Mouse (Mus musculus): ENCODE data around the gene Kif6. TPM values are rescaled to one million over a fixed set of nuclear protein-coding genes. Genes with fewer than 3 reads are reported as not detected.

Gene Kif6
- total and polyA plus RNA-seq, 3 experiments, result 0.11 TPM; not detected in 2

GRCm38 (mm10) chr17:49741172-49741571, 126.2 kb downstream of the Kif6 start:
- no peak overlapping the region for H3K4me3 ChIP-seq (ENCODE audit: low read depth, low read length)
- ATAC-seq (ENCODE audit: extremely low read depth, insufficient number of reproducible peaks, low FRiP score, poor library complexity, severe bottlenecking), result no peak

GRCm38 (mm10) chr17:49741927-49742326, 127.0 kb downstream of the Kif6 start:
- Histone ChIP-seq H3K4me1 (ENCODE audit: insufficient read depth, low read depth, low read length) (no peaks in the 10 kb centered on the region), H3K27me3 (ENCODE audit: insufficient read depth, low read length) (no peaks in the 10 kb centered on the region), H3K9me3 (replicated peaks) (peaks cover 69% of the 10 kb centered on the region), H3K4me3 (ENCODE audit: low read depth, low read length) (no peak overlapping the region), H3K36me3 (replicated peaks) (no peaks in the 10 kb centered on the region)
- DNase-seq (ENCODE audit: low spot score) (no peak), ATAC-seq (ENCODE audit: extremely low read depth, insufficient number of reproducible peaks, low FRiP score, poor library complexity, severe bottlenecking) (no peak)
- TF ChIP-seq TAL1 (conservative IDR thresholded peaks at IDR 0.05; ENCODE audit: low read depth, low read length) (no peak), GATA2 (IDR thresholded peaks at IDR 0.05; ENCODE audit: borderline replicate concordance, low read depth, low read length) (no peak), POLR2AphosphoS5 (IDR thresholded peaks at IDR 0.05; ENCODE audit: insufficient replicate concordance, low read depth, low read length) (no peak), CTCF (IDR thresholded peaks at IDR 0.05; ENCODE audit: low read depth, low read length) (no peak), GATA1 (IDR thresholded peaks at IDR 0.05; ENCODE audit: borderline replicate concordance, low read length) (no peak)

More at GRCm38 (mm10) chr17:49741172-49741571, 126.2 kb downstream of the Kif6 start:
- Histone ChIP-seq H3K36me3 (replicated peaks) (no peaks in the 10 kb centered on the region), H3K27me3 (ENCODE audit: insufficient read depth, low read length) (no peaks in the 10 kb centered on the region), H3K4me1 (ENCODE audit: insufficient read depth, low read depth, low read length) (no peaks in the 10 kb centered on the region), H3K9me3 (replicated peaks) (peaks cover 72% of the 10 kb centered on the region)
- DNase-seq (ENCODE audit: low spot score), result no peak
- no peak for TF ChIP-seq GATA1 (IDR thresholded peaks at IDR 0.05; ENCODE audit: borderline replicate concordance, low read length)
- no peak for TF ChIP-seq CTCF (IDR thresholded peaks at IDR 0.05; ENCODE audit: low read depth, low read length)
- no peak for TF ChIP-seq TAL1 (conservative IDR thresholded peaks at IDR 0.05; ENCODE audit: low read depth, low read length)
- no peak for TF ChIP-seq POLR2AphosphoS5 (IDR thresholded peaks at IDR 0.05; ENCODE audit: insufficient replicate concordance, low read depth, low read length)
- TF ChIP-seq GATA2 (IDR thresholded peaks at IDR 0.05; ENCODE audit: borderline replicate concordance, low read depth, low read length), result no peak

GRCm38 (mm10) chr17:49743580-49744463, 128.9 kb downstream of the Kif6 start:
- Histone ChIP-seq H3K36me3 (replicated peaks) (no peaks in the 10 kb centered on the region), H3K27me3 (ENCODE audit: insufficient read depth, low read length) (no peaks in the 10 kb centered on the region), H3K4me1 (ENCODE audit: insufficient read depth, low read depth, low read length) (no peaks in the 10 kb centered on the region), H3K9me3 (replicated peaks) (peaks cover 66% of the 10 kb centered on the region), H3K4me3 (ENCODE audit: low read depth, low read length) (no peak overlapping the region)
- DNase-seq (ENCODE audit: low spot score) (no peak), ATAC-seq (ENCODE audit: extremely low read depth, insufficient number of reproducible peaks, low FRiP score, poor library complexity, severe bottlenecking) (no peak)
- no peak for TF ChIP-seq TAL1 (conservative IDR thresholded peaks at IDR 0.05; ENCODE audit: low read depth, low read length)
- TF ChIP-seq POLR2AphosphoS5 (IDR thresholded peaks at IDR 0.05; ENCODE audit: insufficient replicate concordance, low read depth, low read length), result no peak
- no peak for TF ChIP-seq CTCF (IDR thresholded peaks at IDR 0.05; ENCODE audit: low read depth, low read length)
- TF ChIP-seq GATA2 (IDR thresholded peaks at IDR 0.05; ENCODE audit: borderline replicate concordance, low read depth, low read length), result no peak
- no peak for TF ChIP-seq GATA1 (IDR thresholded peaks at IDR 0.05; ENCODE audit: borderline replicate concordance, low read length)

- Histone ChIP-seq H3K36me3 (replicated peaks) (no peaks in the 10 kb centered on the region), H3K9me3 (replicated peaks) (peaks cover 51% of the 10 kb centered on the region), H3K4me3 (ENCODE audit: low read depth, low read length) (no peak overlapping the region), H3K4me1 (ENCODE audit: insufficient read depth, low read depth, low read length) (no peaks in the 10 kb centered on the region), H3K27me3 (ENCODE audit: insufficient read depth, low read length) (no peaks in the 10 kb centered on the region)
- ATAC-seq (ENCODE audit: extremely low read depth, insufficient number of reproducible peaks, low FRiP score, poor library complexity, severe bottlenecking), result no peak
- TF ChIP-seq GATA2 (IDR thresholded peaks at IDR 0.05; ENCODE audit: borderline replicate concordance, low read depth, low read length), result no peak
- no peak for TF ChIP-seq CTCF (IDR thresholded peaks at IDR 0.05; ENCODE audit: low read depth, low read length)
- no peak for TF ChIP-seq POLR2AphosphoS5 (IDR thresholded peaks at IDR 0.05; ENCODE audit: insufficient replicate concordance, low read depth, low read length)
- TF ChIP-seq GATA1 (IDR thresholded peaks at IDR 0.05; ENCODE audit: borderline replicate concordance, low read length), result no peak
- no peak for TF ChIP-seq TAL1 (conservative IDR thresholded peaks at IDR 0.05; ENCODE audit: low read depth, low read length)
- DNase-seq (ENCODE audit: low spot score), result no peak
These were observed 136.0 kb downstream of the Kif6 start for GRCm38 (mm10) chr17:49750889-49751324.

GRCm38 (mm10) chr17:49753874-49754273, 138.9 kb downstream of the Kif6 start:
- DNase-seq (ENCODE audit: low spot score) (no peak), ATAC-seq (ENCODE audit: extremely low read depth, insufficient number of reproducible peaks, low FRiP score, poor library complexity, severe bottlenecking) (no peak)
- Histone ChIP-seq H3K4me3 (ENCODE audit: low read depth, low read length) (no peak overlapping the region), H3K4me1 (ENCODE audit: insufficient read depth, low read depth, low read length) (no peaks in the 10 kb centered on the region), H3K36me3 (replicated peaks) (no peaks in the 10 kb centered on the region), H3K9me3 (replicated peaks) (peaks cover 61% of the 10 kb centered on the region), H3K27me3 (ENCODE audit: insufficient read depth, low read length) (no peaks in the 10 kb centered on the region)
- TF ChIP-seq POLR2AphosphoS5 (IDR thresholded peaks at IDR 0.05; ENCODE audit: insufficient replicate concordance, low read depth, low read length), result no peak
- no peak for TF ChIP-seq TAL1 (conservative IDR thresholded peaks at IDR 0.05; ENCODE audit: low read depth, low read length)
- no peak for TF ChIP-seq CTCF (IDR thresholded peaks at IDR 0.05; ENCODE audit: low read depth, low read length)
- TF ChIP-seq GATA2 (IDR thresholded peaks at IDR 0.05; ENCODE audit: borderline replicate concordance, low read depth, low read length), result no peak
- TF ChIP-seq GATA1 (IDR thresholded peaks at IDR 0.05; ENCODE audit: borderline replicate concordance, low read length), result no peak

- H3K36me3 ChIP-seq (replicated peaks), result no peaks in the 10 kb centered on the region
- no peak overlapping the region for H3K4me3 ChIP-seq (ENCODE audit: low read depth, low read length)
- H3K9me3 ChIP-seq (replicated peaks), result peaks cover 72% of the 10 kb centered on the region
- H3K4me1 ChIP-seq (ENCODE audit: insufficient read depth, low read depth, low read length), result no peaks in the 10 kb centered on the region
- no peak for ATAC-seq (ENCODE audit: extremely low read depth, insufficient number of reproducible peaks, low FRiP score, poor library complexity, severe bottlenecking)
- TF ChIP-seq CTCF (IDR thresholded peaks at IDR 0.05; ENCODE audit: low read depth, low read length) (no peak), GATA2 (IDR thresholded peaks at IDR 0.05; ENCODE audit: borderline replicate concordance, low read depth, low read length) (no peak), TAL1 (conservative IDR thresholded peaks at IDR 0.05; ENCODE audit: low read depth, low read length) (no peak), GATA1 (IDR thresholded peaks at IDR 0.05; ENCODE audit: borderline replicate concordance, low read length) (no peak)
- no peak for DNase-seq (ENCODE audit: low spot score)
- H3K27me3 ChIP-seq (ENCODE audit: insufficient read depth, low read length), result no peaks in the 10 kb centered on the region
These were observed 141.9 kb downstream of the Kif6 start for GRCm38 (mm10) chr17:49756862-49757261.
